Mouse (Mus musculus): ENCODE measurements at regions not wholly inside any gene's neighbourhood (a gene's known extent, or its start where the extent isn't known, plus 50 kb on each side); places are given as distances from the start of the nearest gene placed in this dataset.

DNA sequence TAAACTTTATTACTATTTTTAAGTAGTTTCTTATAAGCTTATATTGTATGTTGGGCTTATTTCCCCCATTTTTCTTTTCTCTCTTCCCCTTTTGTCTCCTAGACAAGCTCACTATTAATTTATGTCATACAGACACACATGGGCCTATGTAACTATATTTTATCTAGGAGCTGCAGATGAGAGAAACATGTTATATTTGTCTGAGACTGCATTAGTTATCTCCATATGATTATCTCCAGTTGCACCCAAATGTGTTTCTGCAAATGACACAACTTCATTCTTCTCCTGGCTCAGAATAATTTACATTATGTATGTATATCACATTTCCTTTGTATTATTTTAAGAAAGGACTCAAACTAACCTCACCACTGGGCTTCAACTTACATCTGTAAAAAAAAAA, 501.3 kb downstream of the Olfm4 start:
- H3K27ac ChIP-seq (ENCODE audit: poor library complexity, severe bottlenecking) = no peak overlapping the region
- H3K4me1 ChIP-seq (replicated peaks) = no peaks in the 10 kb centered on the region
- no peaks in the 10 kb centered on the region for H3K36me3 ChIP-seq
- H3K4me3 ChIP-seq = no peak overlapping the region
- no peaks in the 10 kb centered on the region for H3K27me3 ChIP-seq (replicated peaks)
- no peak for ATAC-seq (ENCODE audit: insufficient number of reproducible peaks, low FRiP score)
- H3K9me3 ChIP-seq (replicated peaks) = no peaks in the 10 kb centered on the region; the same call in 1 of the 2 replicates
- H3K9ac ChIP-seq = no peak overlapping the region
- H3K4me2 ChIP-seq = no peak overlapping the region

GRCm38 (mm10) chr14:80486605-80487004, 502.7 kb downstream of the Olfm4 start:
- no peak for ATAC-seq (ENCODE audit: insufficient number of reproducible peaks, low FRiP score)
- WGBS = 75% methylated on average over 6 of the region's 6 CpGs
- no peak overlapping the region for H3K27ac ChIP-seq (ENCODE audit: poor library complexity, severe bottlenecking)
- H3K4me3 ChIP-seq = no peak overlapping the region
- H3K27me3 ChIP-seq (replicated peaks) = no peaks in the 10 kb centered on the region
- H3K9ac ChIP-seq = no peak overlapping the region
- no peaks in the 10 kb centered on the region for H3K4me1 ChIP-seq (replicated peaks)
- no peak overlapping the region for H3K4me2 ChIP-seq
- no peaks in the 10 kb centered on the region for H3K36me3 ChIP-seq
- H3K9me3 ChIP-seq (replicated peaks) = no peaks in the 10 kb centered on the region; the same call in 1 of the 2 replicates

GRCm38 (mm10) chr14:80492043-80492900, 508.4 kb downstream of the Olfm4 start:
- no peaks in the 10 kb centered on the region for H3K27me3 ChIP-seq (replicated peaks)
- H3K27ac ChIP-seq (ENCODE audit: poor library complexity, severe bottlenecking) = no peak overlapping the region
- no peak overlapping the region for H3K4me2 ChIP-seq
- no peaks in the 10 kb centered on the region for H3K4me1 ChIP-seq (replicated peaks)
- no peak overlapping the region for H3K4me3 ChIP-seq
- no peaks in the 10 kb centered on the region; the same call in 1 of the 2 replicates for H3K9me3 ChIP-seq (replicated peaks)
- H3K36me3 ChIP-seq = no peaks in the 10 kb centered on the region
- no peak for ATAC-seq (ENCODE audit: insufficient number of reproducible peaks, low FRiP score)
- 79% methylated on average over 10 of the region's 10 CpGs for WGBS
- H3K9ac ChIP-seq = no peak overlapping the region

DNA sequence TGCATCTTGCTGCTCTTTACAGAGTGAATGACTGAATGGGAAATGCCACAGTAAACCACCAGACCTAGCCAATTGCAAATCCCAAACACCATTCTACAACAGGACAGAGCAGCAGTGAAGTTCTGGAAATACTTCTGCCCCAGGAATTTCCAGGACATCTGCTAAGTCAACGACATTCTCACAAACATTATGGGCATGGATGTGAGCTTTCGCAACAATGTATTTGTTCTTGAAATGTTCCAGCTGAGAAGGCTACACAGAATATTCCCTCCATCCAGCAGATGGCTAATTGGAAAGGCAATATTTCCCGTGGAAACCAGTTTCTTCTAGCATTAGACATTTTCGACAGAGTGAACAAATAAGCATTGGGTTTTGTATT, 509.0 kb downstream of the Olfm4 start:
- no peak for ATAC-seq (ENCODE audit: insufficient number of reproducible peaks, low FRiP score)
- Histone ChIP-seq H3K27me3 (replicated peaks) (no peaks in the 10 kb centered on the region), H3K9me3 (replicated peaks) (no peaks in the 10 kb centered on the region; the same call in 1 of the 2 replicates), H3K4me1 (replicated peaks) (no peaks in the 10 kb centered on the region), H3K9ac (no peak overlapping the region), H3K27ac (ENCODE audit: poor library complexity, severe bottlenecking) (no peak overlapping the region), H3K4me2 (no peak overlapping the region), H3K4me3 (no peak overlapping the region), H3K36me3 (no peaks in the 10 kb centered on the region)
- 83% methylated on average over 4 of the region's 4 CpGs for WGBS

GRCm38 (mm10) chr14:80504351-80504750, 520.5 kb downstream of the Olfm4 start:
- H3K4me1 ChIP-seq (replicated peaks) = no peaks in the 10 kb centered on the region
- H3K9ac ChIP-seq = no peak overlapping the region
- H3K27me3 ChIP-seq (replicated peaks) = no peaks in the 10 kb centered on the region
- 81% methylated on average over 2 of the region's 2 CpGs for WGBS
- H3K4me3 ChIP-seq = no peak overlapping the region
- H3K9me3 ChIP-seq (replicated peaks) = no peaks in the 10 kb centered on the region
- H3K4me2 ChIP-seq = no peak overlapping the region
- ATAC-seq (ENCODE audit: insufficient number of reproducible peaks, low FRiP score) = no peak
- H3K27ac ChIP-seq (ENCODE audit: poor library complexity, severe bottlenecking) = no peak overlapping the region
- no peaks in the 10 kb centered on the region for H3K36me3 ChIP-seq

DNA sequence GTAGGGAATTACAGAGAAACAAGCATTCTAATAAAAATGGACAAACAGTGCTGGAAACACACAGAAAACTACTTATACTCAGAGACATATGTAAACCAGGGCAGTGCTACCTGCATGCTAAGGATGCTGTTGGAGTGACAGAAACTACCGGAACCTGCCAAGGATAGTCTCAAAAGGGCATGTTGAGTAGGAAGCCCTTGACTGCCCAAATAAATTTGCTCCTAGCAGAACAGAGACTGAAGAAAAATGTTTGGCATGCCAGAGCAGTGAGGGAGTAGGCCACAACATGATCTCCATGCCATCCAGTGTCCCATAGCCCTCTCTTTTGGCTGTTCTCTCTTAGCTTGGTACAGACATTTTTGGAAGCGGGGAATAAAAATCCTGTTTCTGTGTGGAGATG, 532.7 kb downstream of the Olfm4 start:
- no peaks in the 10 kb centered on the region for H3K9me3 ChIP-seq (replicated peaks)
- no peaks in the 10 kb centered on the region for H3K27me3 ChIP-seq (replicated peaks)
- 82% methylated on average over 2 of the region's 2 CpGs for WGBS
- no peaks in the 10 kb centered on the region for H3K36me3 ChIP-seq
- no peak overlapping the region for H3K4me3 ChIP-seq
- no peaks in the 10 kb centered on the region for H3K4me1 ChIP-seq (replicated peaks)
- H3K9ac ChIP-seq = no peak overlapping the region
- H3K4me2 ChIP-seq = no peak overlapping the region
- no peak overlapping the region for H3K27ac ChIP-seq (ENCODE audit: poor library complexity, severe bottlenecking)
- ATAC-seq (ENCODE audit: insufficient number of reproducible peaks, low FRiP score) = no peak

DNA sequence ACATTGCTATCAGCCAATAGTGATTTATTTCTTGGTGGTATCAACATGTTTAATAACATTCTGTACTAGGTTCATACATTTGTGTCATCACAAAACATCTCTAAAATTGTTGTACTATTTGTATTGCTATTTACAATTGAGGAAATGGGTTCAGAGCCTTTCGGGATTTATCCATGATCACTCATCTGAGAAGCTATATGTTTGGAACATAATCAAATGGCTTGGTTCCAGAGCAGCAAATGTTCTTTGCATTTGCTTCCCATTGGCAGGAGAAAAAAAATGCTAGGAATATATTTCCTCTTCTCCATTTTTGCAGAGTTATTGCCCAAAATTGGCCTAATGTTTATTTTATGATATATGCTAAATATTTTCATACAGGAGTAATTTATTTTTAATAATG, 537.3 kb downstream of the Olfm4 start:
- Histone ChIP-seq H3K4me2 (no peak overlapping the region), H3K9ac (no peak overlapping the region), H3K27ac (ENCODE audit: poor library complexity, severe bottlenecking) (no peak overlapping the region), H3K4me3 (no peak overlapping the region), H3K27me3 (replicated peaks) (no peaks in the 10 kb centered on the region), H3K9me3 (replicated peaks) (no peaks in the 10 kb centered on the region), H3K36me3 (no peaks in the 10 kb centered on the region), H3K4me1 (replicated peaks) (no peaks in the 10 kb centered on the region)
- 75% methylated on average over 1 of the region's 1 CpGs for WGBS
- ATAC-seq (ENCODE audit: insufficient number of reproducible peaks, low FRiP score) = no peak

DNA sequence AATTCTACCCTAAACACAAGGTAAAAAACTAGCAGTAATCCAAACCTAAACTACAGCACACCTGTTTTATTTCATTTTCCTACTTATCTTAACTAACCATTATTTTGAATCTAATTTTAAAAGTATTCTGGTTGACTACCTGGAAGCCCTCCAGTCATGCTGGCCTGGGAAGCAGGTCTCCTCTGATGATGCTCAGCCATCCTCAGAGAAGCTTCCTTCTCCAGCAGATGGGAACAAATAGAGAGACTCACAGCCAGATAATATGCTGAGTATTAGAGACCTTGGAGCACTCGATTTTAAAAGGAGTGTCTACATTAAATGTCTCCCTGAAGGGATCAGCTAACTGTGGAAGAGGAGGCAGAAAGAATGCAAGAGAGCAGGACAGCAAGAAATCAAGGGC, 537.8 kb downstream of the Olfm4 start:
- no peak overlapping the region for H3K4me2 ChIP-seq
- no peak overlapping the region for H3K9ac ChIP-seq
- no peak overlapping the region for H3K4me3 ChIP-seq
- H3K4me1 ChIP-seq (replicated peaks) = no peaks in the 10 kb centered on the region
- ATAC-seq (ENCODE audit: insufficient number of reproducible peaks, low FRiP score) = no peak
- H3K9me3 ChIP-seq (replicated peaks) = no peaks in the 10 kb centered on the region
- WGBS = 52% methylated on average over 1 of the region's 1 CpGs
- no peaks in the 10 kb centered on the region for H3K27me3 ChIP-seq (replicated peaks)
- H3K27ac ChIP-seq (ENCODE audit: poor library complexity, severe bottlenecking) = no peak overlapping the region
- H3K36me3 ChIP-seq = no peaks in the 10 kb centered on the region

DNA sequence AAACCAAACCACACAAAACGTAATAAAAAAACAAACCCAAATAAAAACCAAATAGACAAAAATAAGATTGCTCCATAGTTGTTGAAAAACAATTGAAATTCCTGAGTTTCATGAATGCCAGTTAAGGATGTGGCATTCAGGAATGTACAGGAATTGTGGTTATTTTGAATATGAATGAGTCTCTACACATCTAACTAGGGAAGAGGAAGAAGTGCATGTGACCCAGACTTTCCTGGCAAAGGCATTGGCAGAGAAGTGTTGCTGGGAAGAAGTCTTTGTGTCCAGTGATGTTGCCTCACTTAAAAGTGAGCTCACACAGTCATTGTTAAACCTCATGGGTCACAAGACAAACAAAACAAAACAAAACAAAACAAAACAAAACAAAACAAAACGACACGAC, 538.7 kb downstream of the Olfm4 start:
- H3K4me3 ChIP-seq = no peak overlapping the region

DNA sequence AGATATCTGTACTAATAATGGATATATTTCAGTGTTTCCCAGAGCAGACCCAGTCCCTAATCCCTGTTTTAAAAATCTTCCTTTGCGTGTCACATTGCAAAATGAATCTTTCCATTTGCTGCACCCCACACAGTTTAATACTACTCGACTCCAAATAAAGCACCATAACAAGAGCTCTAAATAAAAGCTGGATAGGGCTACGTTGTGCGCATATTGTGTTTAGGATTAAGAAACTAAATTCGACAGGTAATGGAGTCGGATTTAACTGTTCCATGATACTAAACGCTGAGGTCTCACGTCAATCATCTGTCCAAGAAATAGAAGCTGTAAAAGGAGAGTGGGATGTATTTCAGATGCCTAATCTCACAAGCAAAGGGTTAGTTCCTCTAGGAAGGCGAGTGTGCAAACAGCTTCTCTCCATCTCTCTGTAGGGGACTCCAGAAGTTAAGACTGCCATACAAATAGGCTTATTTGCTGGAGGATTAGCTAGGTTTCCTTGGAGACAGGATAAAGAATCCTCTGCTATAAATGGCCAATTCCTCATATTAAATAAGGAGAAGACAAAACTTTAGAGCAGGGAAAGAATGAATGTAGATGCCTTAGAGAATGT, 544.6 kb downstream of the Olfm4 start:
- H3K4me2 ChIP-seq = no peak overlapping the region
- no peak for ATAC-seq (ENCODE audit: insufficient number of reproducible peaks, low FRiP score)
- H3K4me3 ChIP-seq = no peak overlapping the region
- no peaks in the 10 kb centered on the region for H3K36me3 ChIP-seq
- H3K27me3 ChIP-seq (replicated peaks) = no peaks in the 10 kb centered on the region
- no peak overlapping the region for H3K27ac ChIP-seq (ENCODE audit: poor library complexity, severe bottlenecking)
- H3K9ac ChIP-seq = no peak overlapping the region
- WGBS = 71% methylated on average over 9 of the region's 9 CpGs
- H3K9me3 ChIP-seq (replicated peaks) = no peaks in the 10 kb centered on the region
- no peaks in the 10 kb centered on the region for H3K4me1 ChIP-seq (replicated peaks)

More for the DNA sequence above, 538.7 kb downstream of the Olfm4 start:
- no peak overlapping the region for H3K27ac ChIP-seq (ENCODE audit: poor library complexity, severe bottlenecking)
- no peaks in the 10 kb centered on the region for H3K9me3 ChIP-seq (replicated peaks)
- no peak overlapping the region for H3K9ac ChIP-seq
- ATAC-seq (ENCODE audit: insufficient number of reproducible peaks, low FRiP score) = no peak
- H3K4me2 ChIP-seq = no peak overlapping the region
- 73% methylated on average over 3 of the region's 3 CpGs for WGBS
- H3K36me3 ChIP-seq = no peaks in the 10 kb centered on the region
- no peaks in the 10 kb centered on the region for H3K4me1 ChIP-seq (replicated peaks)
- no peaks in the 10 kb centered on the region for H3K27me3 ChIP-seq (replicated peaks)

DNA sequence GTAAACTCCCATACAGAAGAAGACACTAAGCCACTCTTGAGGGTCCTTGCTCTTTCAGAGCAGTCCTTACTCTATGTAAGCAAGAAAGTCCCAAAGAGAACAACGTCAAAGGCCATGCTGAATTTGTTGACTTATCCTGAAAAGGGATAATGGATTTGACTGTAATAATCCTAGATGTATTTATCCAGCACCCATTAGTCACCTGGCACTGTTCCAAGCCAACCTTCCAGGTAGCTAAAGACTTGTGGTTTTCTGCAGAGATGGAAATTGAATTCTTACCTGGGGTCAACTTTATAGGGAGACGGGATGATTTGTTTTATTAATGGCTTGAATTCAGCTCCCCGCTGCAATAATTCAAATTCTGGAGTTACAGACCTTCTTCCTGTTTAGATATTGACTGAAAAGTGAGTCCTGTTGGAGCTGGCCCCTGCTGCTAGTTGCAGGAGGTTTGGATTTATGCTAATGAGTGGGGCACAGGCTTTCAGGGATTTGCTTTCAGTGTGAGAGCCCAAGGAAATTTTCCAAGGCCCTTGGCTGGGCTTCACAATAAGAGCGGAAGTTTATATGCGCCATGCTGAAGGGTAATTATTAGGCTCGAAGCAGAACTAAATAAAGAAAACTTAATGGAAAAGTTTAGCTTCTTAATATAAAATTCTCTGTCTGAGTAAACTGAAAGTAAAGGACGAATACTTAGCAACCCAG, 552.3 kb downstream of the Olfm4 start:
- no peaks in the 10 kb centered on the region for H3K9me3 ChIP-seq (replicated peaks)
- H3K4me3 ChIP-seq = no peak overlapping the region
- no peaks in the 10 kb centered on the region for H3K27me3 ChIP-seq (replicated peaks)
- 61% methylated on average over 7 of the region's 7 CpGs for WGBS
- no peak for ATAC-seq (ENCODE audit: insufficient number of reproducible peaks, low FRiP score)
- H3K4me2 ChIP-seq = no peak overlapping the region
- no peaks in the 10 kb centered on the region for H3K36me3 ChIP-seq
- no peaks in the 10 kb centered on the region for H3K4me1 ChIP-seq (replicated peaks)
- H3K27ac ChIP-seq (ENCODE audit: poor library complexity, severe bottlenecking) = no peak overlapping the region
- H3K9ac ChIP-seq = no peak overlapping the region

Measured in heart, embryonic 12.5 days (tissue).